Mouse (Mus musculus): ENCODE results near the gene Fam78b.

Fam78b gene

DNA sequence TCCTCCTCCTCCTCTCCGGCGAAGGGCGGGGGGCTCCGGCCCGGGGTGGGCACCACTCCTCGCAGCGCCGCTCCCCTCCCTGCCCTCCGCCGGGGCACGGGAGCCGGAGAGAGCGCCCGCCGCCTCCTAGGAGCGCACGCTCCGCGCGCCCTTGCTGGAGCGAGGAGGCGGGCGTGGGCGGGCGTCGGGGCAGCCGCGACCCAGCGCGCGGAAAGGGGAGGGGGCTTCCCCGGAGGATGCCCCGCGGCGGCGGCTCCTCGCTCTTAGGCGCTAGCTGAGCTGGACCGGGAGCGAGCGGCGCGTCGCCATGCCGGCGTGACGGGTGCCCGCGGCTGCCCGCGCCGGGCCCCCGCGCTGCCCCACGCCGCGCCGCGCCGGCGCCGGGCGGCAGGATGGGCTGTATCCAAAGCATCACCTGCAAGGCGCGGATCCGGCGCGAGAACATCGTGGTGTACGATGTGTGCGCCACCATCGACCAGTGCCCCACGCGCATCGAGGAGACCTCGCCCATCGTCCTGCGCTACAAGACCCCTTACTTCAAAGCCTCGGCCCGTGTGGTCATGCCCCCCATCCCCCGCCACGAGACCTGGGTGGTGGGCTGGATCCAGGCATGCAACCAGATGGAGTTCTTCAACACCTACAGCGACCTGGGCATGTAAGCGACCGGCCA is at the start of gene Fam78b:
Gene Fam78b (plus strand): TSS at position 244 of the 670 bp plus-strand sequence.
- TF ChIP-seq GATA4 (IDR thresholded peaks at IDR 0.05; ENCODE audit: insufficient replicate concordance, low read length) = no peak

DNA sequence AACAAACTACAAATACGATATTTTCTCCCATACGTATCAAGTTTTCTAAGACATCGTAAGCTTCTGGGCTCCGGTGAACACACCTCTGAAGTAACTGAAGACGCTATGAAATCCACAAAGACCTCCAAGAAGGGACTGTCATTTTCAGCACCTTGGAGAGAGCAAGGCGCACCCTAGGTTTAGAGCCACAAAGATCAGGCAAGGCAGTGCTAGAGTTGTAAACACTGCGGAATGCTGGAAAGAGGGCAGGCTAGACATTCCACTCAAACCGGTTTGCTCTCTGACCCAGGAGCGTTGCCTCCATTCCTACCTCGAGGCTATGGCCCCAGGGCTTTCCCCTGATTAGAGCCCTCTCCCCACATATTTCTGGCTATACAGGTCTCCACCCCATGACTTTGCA is 36.7 kb upstream of the Fam78b start:
- no peak for TF ChIP-seq GATA4 (IDR thresholded peaks at IDR 0.05; ENCODE audit: insufficient replicate concordance, low read length)

DNA sequence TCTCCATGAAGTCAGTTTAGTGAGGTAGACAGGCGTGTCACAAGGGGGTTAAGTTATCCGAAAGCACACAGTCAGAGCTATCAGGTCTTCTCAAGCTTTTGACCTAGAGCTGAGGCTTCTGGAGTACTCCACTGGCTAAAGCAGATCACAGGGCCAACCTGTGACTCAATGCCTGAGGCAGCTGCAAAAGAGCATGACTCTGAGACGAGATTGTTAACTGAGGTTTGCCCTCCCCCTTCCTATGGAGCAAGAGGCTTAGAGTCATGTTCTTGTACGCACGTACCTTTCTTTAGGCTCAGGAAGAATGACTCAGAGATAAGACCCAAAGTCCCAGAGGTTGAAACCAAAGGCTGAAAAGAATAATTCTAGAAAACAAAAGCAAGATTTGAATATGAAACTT is 32.9 kb upstream of the Fam78b start:
- TF ChIP-seq GATA4 (IDR thresholded peaks at IDR 0.05; ENCODE audit: insufficient replicate concordance, low read length) = no peak

DNA sequence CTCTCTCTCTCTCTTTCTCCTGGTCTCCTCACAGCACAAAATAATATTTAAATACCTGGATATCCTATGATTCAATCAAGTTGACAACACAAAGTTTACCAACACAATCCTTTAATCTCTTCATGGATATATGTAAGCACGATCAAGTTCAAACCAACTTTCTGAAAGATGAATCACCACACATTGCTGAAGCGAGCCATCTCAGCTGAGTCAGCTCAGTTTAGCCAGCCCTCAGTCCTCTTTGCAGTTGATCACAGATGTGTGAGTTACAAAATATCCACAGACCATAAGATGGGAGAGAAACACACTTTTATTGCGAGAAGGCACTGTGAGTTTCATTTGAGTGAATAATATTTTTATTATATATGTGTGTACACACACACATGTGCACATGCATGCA is 27.5 kb upstream of the Fam78b start:
- no peak for TF ChIP-seq GATA4 (IDR thresholded peaks at IDR 0.05; ENCODE audit: insufficient replicate concordance, low read length)

DNA sequence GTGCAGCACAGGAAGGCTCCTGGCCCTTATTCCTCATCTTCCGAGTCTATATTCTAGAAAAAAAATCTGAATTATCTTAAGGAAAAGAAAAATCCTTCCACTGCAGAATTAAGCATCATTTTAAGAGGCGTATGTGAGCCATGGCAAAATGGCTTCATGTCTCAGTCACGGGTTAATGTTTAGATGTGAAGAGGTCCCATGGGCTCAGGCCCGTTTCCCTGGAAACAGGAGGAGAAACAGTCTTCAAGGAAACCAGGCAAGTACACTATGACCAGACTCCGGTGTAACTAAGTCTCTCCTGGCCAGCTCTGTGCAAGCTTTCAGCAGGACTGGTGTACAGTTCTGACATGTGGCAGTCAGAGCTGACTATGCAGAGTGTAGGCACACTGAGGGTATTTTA is 22.6 kb upstream of the Fam78b start:
- no peak for TF ChIP-seq GATA4 (IDR thresholded peaks at IDR 0.05; ENCODE audit: insufficient replicate concordance, low read length)

DNA sequence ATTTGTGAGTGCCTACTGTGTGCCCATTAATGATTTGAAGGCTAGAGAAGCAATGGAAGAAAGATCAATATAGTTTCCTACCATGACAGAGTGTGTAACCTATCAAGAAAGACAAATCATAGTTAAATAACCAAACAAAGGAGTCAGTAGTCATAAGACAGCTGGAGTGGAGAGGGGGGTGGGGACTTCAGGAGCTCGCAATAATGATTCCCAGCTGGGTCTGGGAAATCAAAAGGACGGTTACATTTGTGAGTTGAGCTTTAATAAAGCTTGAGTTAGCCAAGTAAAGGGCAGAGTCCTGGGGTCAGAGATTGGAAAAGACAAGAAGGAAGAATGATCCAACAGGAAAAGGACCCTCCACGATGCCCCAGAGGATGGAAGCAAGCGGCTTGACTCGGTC is 7.0 kb upstream of the Fam78b start:
- TF ChIP-seq GATA4 (IDR thresholded peaks at IDR 0.05; ENCODE audit: insufficient replicate concordance, low read length) = no peak

DNA sequence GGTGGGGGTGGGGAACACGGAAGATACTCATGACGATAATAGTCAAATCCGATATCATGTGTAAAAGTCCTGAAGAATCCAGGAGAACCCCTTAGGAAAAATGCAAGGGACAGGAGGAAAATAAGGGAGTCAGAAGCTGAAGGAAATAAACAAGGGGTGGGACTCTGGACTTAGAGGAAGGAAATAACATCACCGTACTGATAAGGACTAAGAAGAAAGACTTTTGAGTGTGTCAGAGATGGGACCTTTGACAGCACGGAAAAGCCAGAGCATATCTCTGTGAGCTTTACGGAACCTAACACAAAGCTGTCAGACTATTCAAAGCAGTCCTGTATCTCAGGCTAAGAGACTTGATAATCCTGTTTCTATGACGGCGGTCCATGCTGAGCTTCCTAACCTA is 5.0 kb upstream of the Fam78b start:
- TF ChIP-seq GATA4 (IDR thresholded peaks at IDR 0.05; ENCODE audit: insufficient replicate concordance, low read length) = peak; percentile 69; the same call in 1 of the 2 replicates

DNA sequence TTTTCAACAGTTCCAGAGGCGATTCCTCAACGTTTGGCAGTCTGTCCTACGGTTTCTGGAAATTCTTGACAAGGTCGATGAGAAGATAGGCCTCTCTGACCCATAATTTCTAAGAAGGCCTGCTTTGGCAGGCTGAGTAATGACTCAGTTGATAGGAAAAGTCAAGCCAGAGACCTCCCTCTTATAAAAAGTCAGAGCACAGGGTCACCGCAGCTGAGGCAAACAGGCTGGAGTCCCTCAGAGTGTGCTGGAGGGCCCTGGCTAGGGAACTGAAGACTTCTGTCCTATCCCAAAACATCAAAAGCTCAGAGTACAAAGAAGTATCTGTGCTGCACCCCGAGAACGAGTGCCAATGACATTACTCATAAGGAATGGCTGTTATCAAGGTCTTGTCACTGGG is 4.4 kb upstream of the Fam78b start:
- no peak for TF ChIP-seq GATA4 (IDR thresholded peaks at IDR 0.05; ENCODE audit: insufficient replicate concordance, low read length)

DNA sequence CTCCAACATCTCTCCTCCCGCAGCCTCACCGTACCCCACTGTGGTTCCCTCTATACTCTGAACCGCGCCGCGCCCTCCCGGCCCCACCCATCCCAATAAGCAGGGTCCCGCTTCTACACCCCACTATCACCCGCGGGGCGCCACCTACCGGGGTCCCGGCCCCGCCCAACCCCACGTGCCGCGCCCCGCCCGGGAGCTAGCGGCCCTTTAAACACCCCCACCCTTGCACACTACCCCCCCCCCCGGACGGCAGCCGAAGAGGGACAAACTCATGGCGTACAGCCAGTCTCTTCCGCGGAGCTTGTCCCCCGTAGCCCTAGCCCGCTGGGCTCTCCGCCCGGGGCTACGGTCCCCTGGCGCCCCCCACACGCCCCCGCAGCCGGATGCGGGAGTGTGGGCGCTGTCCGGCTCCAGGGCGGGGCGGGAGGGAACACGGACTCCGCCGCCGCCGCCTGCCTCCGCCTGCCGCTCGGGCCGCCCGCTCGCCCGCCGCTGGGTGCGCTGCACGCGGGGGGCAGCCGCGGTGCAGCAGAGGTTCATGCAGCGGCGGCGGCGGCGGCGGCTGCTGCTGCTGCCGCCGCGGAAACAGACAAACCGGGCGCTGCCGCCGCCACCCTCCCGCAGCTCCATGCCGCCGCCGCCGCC is 566 bp upstream of the Fam78b start:
- no peak for TF ChIP-seq GATA4 (IDR thresholded peaks at IDR 0.05; ENCODE audit: insufficient replicate concordance, low read length)

DNA sequence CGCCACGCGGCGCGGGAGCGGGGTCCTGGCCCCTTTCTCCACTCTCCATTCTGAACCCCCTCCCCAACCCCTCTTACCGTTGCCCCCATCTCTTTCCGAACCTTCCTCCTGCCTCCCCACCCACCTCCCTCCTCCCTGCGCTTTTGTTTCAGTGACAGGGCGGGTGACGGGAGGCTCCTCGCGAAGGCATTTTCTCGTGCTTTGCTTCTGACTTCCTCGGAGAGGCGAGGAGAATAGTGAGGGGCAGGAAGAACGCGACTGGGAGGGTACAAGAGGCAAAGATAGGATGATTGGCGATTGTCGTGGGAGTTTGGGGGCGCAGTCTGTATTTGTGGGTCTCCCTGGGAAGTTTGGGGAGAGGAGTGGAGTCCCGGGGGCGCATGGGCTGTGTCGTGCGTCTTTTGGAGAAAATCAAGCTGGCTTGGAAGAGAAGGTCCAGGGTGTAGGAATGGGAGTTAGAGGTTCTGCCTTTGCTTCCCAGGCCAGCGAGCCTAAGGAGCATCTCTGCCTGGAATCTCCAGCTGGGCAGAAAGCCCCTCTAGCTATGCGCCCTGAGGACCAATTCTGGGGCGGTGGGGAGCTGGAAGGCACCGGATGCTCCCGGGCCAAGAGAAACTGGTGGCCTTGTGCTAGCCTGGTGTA is 748 bp downstream of the Fam78b start:
- no peak for TF ChIP-seq GATA4 (IDR thresholded peaks at IDR 0.05; ENCODE audit: insufficient replicate concordance, low read length)

DNA sequence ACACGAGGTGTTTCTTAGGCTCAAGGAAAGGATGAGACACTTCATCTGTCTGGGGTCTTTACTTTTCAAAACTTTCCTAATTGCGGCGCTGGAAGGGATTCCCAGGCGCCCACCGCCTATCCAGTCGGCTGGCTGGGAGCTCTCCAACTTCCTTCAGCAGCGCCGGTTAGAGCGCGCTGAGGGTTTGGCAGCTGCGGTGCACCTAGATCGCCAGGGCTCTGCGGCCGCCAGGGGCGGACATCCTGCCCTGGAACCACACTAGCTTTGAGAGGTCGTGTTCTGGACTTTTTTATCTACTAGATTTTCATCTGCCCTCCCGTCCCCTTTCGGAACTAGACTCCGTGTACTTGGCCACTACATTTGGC is 1.3 kb downstream of the Fam78b start:
- peak; percentile 16; the same call in 1 of the 2 replicates for TF ChIP-seq GATA4 (IDR thresholded peaks at IDR 0.05; ENCODE audit: insufficient replicate concordance, low read length)

DNA sequence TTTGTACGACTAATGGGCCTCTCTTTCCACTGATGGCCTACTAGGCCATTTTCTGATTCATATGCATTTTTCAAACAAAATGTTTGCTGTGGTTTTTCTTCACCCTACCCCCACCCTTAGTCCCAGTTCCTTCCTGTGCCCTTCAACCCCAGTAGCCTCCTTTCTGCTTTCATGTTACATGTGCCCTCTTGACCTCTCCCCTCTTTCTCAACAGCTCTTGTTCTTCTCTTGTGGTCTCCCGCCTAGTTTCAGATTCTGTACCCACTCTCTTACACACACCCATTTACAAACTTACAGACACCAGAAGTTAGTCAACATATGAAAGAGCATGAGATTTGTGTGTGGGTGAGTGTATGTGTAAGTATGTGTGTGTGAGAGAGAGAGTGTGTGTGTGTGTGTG is 3.4 kb downstream of the Fam78b start:
- no peak for TF ChIP-seq GATA4 (IDR thresholded peaks at IDR 0.05; ENCODE audit: insufficient replicate concordance, low read length)

DNA sequence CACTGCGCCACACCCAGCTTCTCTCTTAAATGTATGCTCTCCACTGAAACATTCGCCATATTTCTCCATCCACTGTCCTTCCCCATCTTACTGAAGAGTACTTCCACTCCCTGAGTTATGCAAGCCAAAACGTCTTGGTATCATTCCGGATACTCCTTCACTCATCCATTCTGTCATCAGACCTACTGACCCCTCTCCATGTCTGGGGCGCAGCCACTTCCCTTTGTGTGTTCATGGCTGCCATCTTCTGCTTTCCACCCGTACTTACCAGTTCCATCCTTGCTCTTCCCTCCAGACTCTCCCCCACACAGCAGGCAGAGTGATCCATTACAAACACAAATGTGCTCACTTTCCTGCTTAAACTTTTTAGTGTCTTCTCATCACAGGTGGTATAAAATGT is 6.1 kb downstream of the Fam78b start:
- no peak for TF ChIP-seq GATA4 (IDR thresholded peaks at IDR 0.05; ENCODE audit: insufficient replicate concordance, low read length)

DNA sequence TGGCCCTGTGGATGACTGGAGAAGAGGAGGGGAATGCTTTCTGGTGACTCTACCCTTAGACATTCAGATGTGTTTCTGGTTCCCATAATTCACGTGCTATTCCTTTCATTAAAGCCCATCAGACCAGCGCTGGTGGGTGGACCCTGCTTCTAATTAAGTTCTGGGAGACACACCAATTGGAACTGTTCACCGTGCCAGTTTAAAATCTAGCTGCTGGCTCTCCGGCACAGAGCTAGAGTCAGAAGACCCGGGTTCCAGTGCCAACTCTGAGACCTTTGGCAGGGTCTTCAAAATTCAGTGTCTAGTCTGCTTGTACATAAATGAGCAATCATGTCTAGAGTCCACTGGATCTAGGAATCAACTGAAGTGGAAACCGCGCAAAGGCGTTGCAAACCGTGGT is 9.0 kb downstream of the Fam78b start:
- no peak for TF ChIP-seq GATA4 (IDR thresholded peaks at IDR 0.05; ENCODE audit: insufficient replicate concordance, low read length)

DNA sequence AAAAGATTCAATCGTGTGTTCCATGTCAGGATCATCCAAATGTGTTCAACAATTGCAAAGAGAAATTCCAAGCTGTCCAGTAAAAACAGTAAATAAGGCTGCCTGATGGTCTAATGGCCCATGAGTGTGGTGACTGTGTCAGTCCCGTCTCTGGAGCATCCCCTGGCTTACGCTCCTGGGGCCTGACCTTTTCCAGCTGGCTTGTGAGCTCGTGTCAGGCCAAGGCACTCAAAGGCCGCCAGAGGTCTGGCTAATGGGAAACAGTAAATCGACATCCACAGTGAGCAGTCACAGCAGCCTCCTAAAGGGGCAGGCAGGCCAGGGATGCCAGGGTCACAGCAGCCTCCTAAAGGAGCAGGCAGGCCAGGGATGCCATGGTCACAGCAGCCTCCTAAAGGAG is 10.1 kb downstream of the Fam78b start:
- no peak for TF ChIP-seq GATA4 (IDR thresholded peaks at IDR 0.05; ENCODE audit: insufficient replicate concordance, low read length)

DNA sequence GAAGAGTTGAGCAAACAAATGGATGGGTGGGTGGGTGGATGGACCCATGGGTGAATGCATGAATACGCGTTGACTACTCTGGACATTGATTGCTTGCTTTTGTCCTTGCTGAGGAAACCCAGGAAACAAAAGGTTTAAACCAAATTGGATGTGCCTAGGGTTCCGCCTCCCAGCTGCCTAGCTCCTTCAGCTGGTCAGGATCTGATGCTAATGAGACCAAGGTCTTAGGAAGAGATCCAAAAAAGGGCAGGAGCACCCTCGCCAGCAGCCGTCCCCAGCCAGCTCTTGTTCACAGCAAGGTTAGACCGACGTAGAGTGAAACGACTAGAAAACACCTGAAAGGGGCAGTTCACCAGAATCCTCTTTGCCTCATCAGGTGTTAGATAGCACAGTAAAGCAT is 11.4 kb downstream of the Fam78b start:
- no peak for TF ChIP-seq GATA4 (IDR thresholded peaks at IDR 0.05; ENCODE audit: insufficient replicate concordance, low read length)

Measured in liver, adult (tissue).